Mouse (Mus musculus) intestine, embryonic 16.5 days (tissue): ENCODE measurements around the gene Uxs1. TPM values are rescaled to one million over a fixed set of nuclear protein-coding genes. Genes with fewer than 3 reads are reported as not detected.

Experiments
- ATAC-seq: fragments of 200-750 bp; cut with Nextera tagmentation; 2 replicates; pipeline ENCODE4 v1.8.0; 2017; ENCODE audit warnings: moderate TSS enrichment, moderate library complexity
- H3K27ac ChIP-seq: fragments of 300-500 bp; sonication (generic); 2 replicates; pipeline ENCODE4 v1.5.1; 2014; ENCODE audit warnings: mild to moderate bottlenecking, low read length
- H3K27me3 ChIP-seq: fragments of 300-500 bp; sonication (generic); replicated peaks from 2 replicates; pipeline ENCODE4 v1.6.1; 2014; ENCODE audit warnings: low read length, control low read depth, mixed read lengths; ENCODE audit not compliant: control insufficient read depth, insufficient read depth
- H3K36me3 ChIP-seq: fragments of 300-500 bp; sonication (generic); 2 replicates; pipeline ENCODE4 v1.6.1; 2014; ENCODE audit warnings: low read length, control low read depth; ENCODE audit not compliant: control insufficient read depth, insufficient read depth
- H3K4me1 ChIP-seq: fragments of 300-500 bp; sonication (generic); 2 replicates; pipeline ENCODE4 v1.6.1; 2014; ENCODE audit warnings: low read length, control low read depth, mixed read lengths; ENCODE audit not compliant: control insufficient read depth, insufficient read depth
- H3K4me2 ChIP-seq: fragments of 300-500 bp; sonication (generic); 2 replicates; pipeline ENCODE4 v1.6.1; 2014; ENCODE audit warnings: low read depth, low read length, control low read depth
- H3K4me3 ChIP-seq: fragments of 300-500 bp; sonication (generic); 2 replicates; pipeline ENCODE4 v1.5.1; 2014; ENCODE audit warnings: mild to moderate bottlenecking, low read length
- H3K9ac ChIP-seq: fragments of 300-500 bp; sonication (generic); 2 replicates; pipeline ENCODE4 v1.6.1; 2014; ENCODE audit warnings: low read depth, low read length
- H3K9me3 ChIP-seq: fragments of 300-500 bp; sonication (generic); 2 replicates; pipeline ENCODE4 v1.6.1; 2016; ENCODE audit warnings: low read length, control low read depth; ENCODE audit not compliant: control insufficient read depth
- WGBS: fragments of 180-500 bp; shearing (Covaris S2); extraction: QIAGEN DNeasy Blood & Tissue Kit; methylation state at CpG from one replicate; pipeline ENCODE4 v1.1.7; 2014; 5-methylcytosine and 5-hydroxymethylcytosine counted together
- polyA plus RNA-seq: library from polyadenylated mRNA; unstranded; fragments of >200 nt; fragmentation: Nextera tagmentation; extraction: Ambion mirVana; gene quantifications from 2 replicates; pipeline ENCODE4 v1.2.1, GENCODE M21; 2015

Gene Uxs1
- polyA plus RNA-seq, 1 experiment from 2014 or later, result 17.5 TPM

- no peak overlapping the region for H3K4me2 ChIP-seq
- H3K27ac ChIP-seq, result no peak overlapping the region
- H3K27me3 ChIP-seq, result no peaks in the 10 kb centered on the region
- H3K9ac ChIP-seq, result no peak overlapping the region
- H3K4me3 ChIP-seq, result no peak overlapping the region
- ATAC-seq, result no peak
- no peaks in the 10 kb centered on the region for H3K36me3 ChIP-seq
- no peaks in the 10 kb centered on the region for H3K9me3 ChIP-seq
- no peaks in the 10 kb centered on the region for H3K4me1 ChIP-seq
Measured at GRCm38 (mm10) chr1:43760085-43760484, 67.5 kb downstream of the Uxs1 start.

GRCm38 (mm10) chr1:43754448-43755312, 72.9 kb downstream of the Uxs1 start:
- peaks cover 2% of the 10 kb centered on the region; the same call in 1 of the 2 replicates for H3K36me3 ChIP-seq
- H3K27ac ChIP-seq, result no peak overlapping the region
- 87% methylated on average over 8 of the region's 8 CpGs for WGBS
- no peaks in the 10 kb centered on the region for H3K4me1 ChIP-seq
- no peak overlapping the region for H3K4me3 ChIP-seq
- no peak for ATAC-seq
- H3K4me2 ChIP-seq, result no peak overlapping the region
- H3K9me3 ChIP-seq, result no peaks in the 10 kb centered on the region
- no peaks in the 10 kb centered on the region for H3K27me3 ChIP-seq
- H3K9ac ChIP-seq, result no peak overlapping the region

GRCm38 (mm10) chr1:43738519-43738894, 89.1 kb downstream of the Uxs1 start:
- 86% methylated on average over 10 of the region's 10 CpGs for WGBS
- no peaks in the 10 kb centered on the region for H3K36me3 ChIP-seq
- no peak overlapping the region for H3K27ac ChIP-seq
- no peaks in the 10 kb centered on the region for H3K4me1 ChIP-seq
- H3K9me3 ChIP-seq, result no peaks in the 10 kb centered on the region
- no peak overlapping the region for H3K4me2 ChIP-seq
- no peak overlapping the region for H3K9ac ChIP-seq
- H3K4me3 ChIP-seq, result no peak overlapping the region
- no peak for ATAC-seq
- H3K27me3 ChIP-seq, result no peaks in the 10 kb centered on the region

GRCm38 (mm10) chr1:43737812-43738518, 89.6 kb downstream of the Uxs1 start:
- no peaks in the 10 kb centered on the region for H3K4me1 ChIP-seq
- no peak for ATAC-seq
- no peak overlapping the region for H3K27ac ChIP-seq
- no peak overlapping the region for H3K9ac ChIP-seq
- no peak overlapping the region for H3K4me2 ChIP-seq
- 67% methylated on average over 7 of the region's 7 CpGs for WGBS
- H3K27me3 ChIP-seq, result no peaks in the 10 kb centered on the region
- H3K9me3 ChIP-seq, result no peaks in the 10 kb centered on the region
- no peak overlapping the region for H3K4me3 ChIP-seq
- H3K36me3 ChIP-seq, result no peaks in the 10 kb centered on the region

GRCm38 (mm10) chr1:43732657-43733056, 94.9 kb downstream of the Uxs1 start:
- Histone ChIP-seq H3K27me3 (no peaks in the 10 kb centered on the region), H3K4me2 (no peak overlapping the region), H3K9ac (no peak overlapping the region), H3K36me3 (no peaks in the 10 kb centered on the region), H3K4me3 (no peak overlapping the region), H3K9me3 (no peaks in the 10 kb centered on the region), H3K4me1 (no peaks in the 10 kb centered on the region), H3K27ac (no peak overlapping the region)
- WGBS, result 65% methylated on average over 1 of the region's 1 CpGs
- no peak for ATAC-seq

GRCm38 (mm10) chr1:43732100-43732499, 95.5 kb downstream of the Uxs1 start:
- no peak overlapping the region for H3K9ac ChIP-seq
- no peaks in the 10 kb centered on the region for H3K4me1 ChIP-seq
- no peaks in the 10 kb centered on the region for H3K9me3 ChIP-seq
- WGBS, result 83% methylated on average over 4 of the region's 4 CpGs
- H3K36me3 ChIP-seq, result no peaks in the 10 kb centered on the region
- H3K4me3 ChIP-seq, result no peak overlapping the region
- no peak overlapping the region for H3K4me2 ChIP-seq
- H3K27ac ChIP-seq, result no peak overlapping the region
- H3K27me3 ChIP-seq, result no peaks in the 10 kb centered on the region
- ATAC-seq, result no peak

- H3K9me3 ChIP-seq, result no peaks in the 10 kb centered on the region
- 59% methylated on average over 16 of the region's 16 CpGs for WGBS
- H3K4me1 ChIP-seq, result no peaks in the 10 kb centered on the region
- ATAC-seq, result peak; percentile 33; the same call in 1 of the 2 replicates
- no peak within 1 kb of the TSS for H3K4me2 ChIP-seq
- no peaks in the 10 kb centered on the region for H3K27me3 ChIP-seq
- no peaks in the 10 kb centered on the region for H3K36me3 ChIP-seq
- no peak within 1 kb of the TSS for H3K9ac ChIP-seq
- H3K27ac ChIP-seq, result no peak within 1 kb of the TSS
- H3K4me3 ChIP-seq, result no peak within 1 kb of the TSS
Measured at GRCm38 (mm10) chr1:43730491-43730924, 97.1 kb downstream of the Uxs1 start, which contains the start of gene 1500015O10Rik. TSS of gene 1500015O10Rik (plus strand) at chr1:43730602.

- no peak for ATAC-seq
Measured at GRCm38 (mm10) chr1:43722459-43722858, 105.1 kb downstream of the Uxs1 start.

GRCm38 (mm10) chr1:43718793-43719192, 108.8 kb downstream of the Uxs1 start:
- ATAC-seq, result no peak
- no peaks in the 10 kb centered on the region for H3K4me1 ChIP-seq
- H3K27me3 ChIP-seq, result no peaks in the 10 kb centered on the region
- no peak overlapping the region for H3K27ac ChIP-seq
- no peak overlapping the region for H3K4me3 ChIP-seq
- no peak overlapping the region for H3K4me2 ChIP-seq
- H3K36me3 ChIP-seq, result no peaks in the 10 kb centered on the region
- no peak overlapping the region for H3K9ac ChIP-seq
- no peaks in the 10 kb centered on the region for H3K9me3 ChIP-seq
- 47% methylated on average over 2 of the region's 2 CpGs for WGBS

More at GRCm38 (mm10) chr1:43722459-43722858, 105.1 kb downstream of the Uxs1 start:
- Histone ChIP-seq H3K27me3 (no peaks in the 10 kb centered on the region), H3K9me3 (no peaks in the 10 kb centered on the region), H3K27ac (no peak overlapping the region), H3K9ac (no peak overlapping the region), H3K36me3 (no peaks in the 10 kb centered on the region), H3K4me3 (no peak overlapping the region), H3K4me2 (no peak overlapping the region), H3K4me1 (no peaks in the 10 kb centered on the region)
- WGBS, result 63% methylated on average over 1 of the region's 1 CpGs
